Mouse (Mus musculus): ENCODE results near the gene Mug2. TPM values are rescaled to one million over a fixed set of nuclear protein-coding genes. Genes with fewer than 3 reads are reported as not detected.
"Not testable (repeated sequence)": the region's sequence is repeated elsewhere in the genome, so short reads cannot be mapped to it uniquely, and the experiment has no call there.

Mug2 gene
- not detected for total RNA-seq (2022)

- DNase-seq (ENCODE audit: low spot score in 2 of 2): not testable (repeated sequence)
Measured at GRCm38 (mm10) chr6:122006461-122006860, at the start of gene Mug2. Gene Mug2, plus strand, starts transcription at chr6:122006761.

GRCm38 (mm10) chr6:121957803-121958349 lies 48.7 kb upstream of the Mug2 start:
- not testable (repeated sequence) for DNase-seq (ENCODE audit: low spot score in 2 of 2)

GRCm38 (mm10) chr6:121975701-121976100 lies 30.9 kb upstream of the Mug2 start:
- DNase-seq (ENCODE audit: low spot score in 2 of 2): no peak

DNA sequence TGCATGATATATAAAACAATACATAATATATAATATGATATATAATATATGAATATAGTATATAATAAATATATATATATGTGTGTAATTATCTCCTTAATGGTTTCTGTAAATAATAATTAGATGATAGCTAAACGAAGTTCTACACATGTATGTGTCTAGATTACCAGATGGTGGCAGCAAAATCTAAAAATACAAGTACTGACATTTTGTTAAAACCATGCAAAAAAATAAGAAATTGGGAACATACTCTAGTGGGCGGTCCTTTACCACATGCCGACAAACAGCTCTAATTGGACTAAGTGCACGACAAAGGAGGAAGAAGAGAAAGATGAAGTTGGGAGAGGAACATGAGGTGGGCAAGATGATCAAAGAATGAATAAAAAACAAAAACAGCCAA lies 94.3 kb downstream of the Mug2 start:
- DNase-seq (ENCODE audit: low spot score in 2 of 2): no peak

- no peak for DNase-seq (ENCODE audit: low spot score in 2 of 2)
Measured at GRCm38 (mm10) chr6:122101671-122102070, 95.1 kb downstream of the Mug2 start.

GRCm38 (mm10) chr6:122116963-122117362 lies 110.4 kb downstream of the Mug2 start:
- DNase-seq (ENCODE audit: low spot score in 2 of 2): no peak

- DNase-seq (ENCODE audit: low spot score in 2 of 2): no peak
Measured at GRCm38 (mm10) chr6:122129521-122129920, 123.0 kb downstream of the Mug2 start.

Other genes starting within 250 kb of the Mug2 start
- gene Mug1, start 168.2 kb upstream of the Mug2 start, total RNA-seq (2022): not detected

Measured in left cerebral cortex, adult 8-10 months (tissue).